Mouse (Mus musculus): ENCODE measurements at regions not wholly inside any gene's neighbourhood (a gene's known extent, or its start where the extent isn't known, plus 50 kb on each side); places are given as distances from the start of the nearest gene placed in this dataset.
A peak's percentile ranks its signal among the peaks of the same experiment; 100 is the strongest.

DNA sequence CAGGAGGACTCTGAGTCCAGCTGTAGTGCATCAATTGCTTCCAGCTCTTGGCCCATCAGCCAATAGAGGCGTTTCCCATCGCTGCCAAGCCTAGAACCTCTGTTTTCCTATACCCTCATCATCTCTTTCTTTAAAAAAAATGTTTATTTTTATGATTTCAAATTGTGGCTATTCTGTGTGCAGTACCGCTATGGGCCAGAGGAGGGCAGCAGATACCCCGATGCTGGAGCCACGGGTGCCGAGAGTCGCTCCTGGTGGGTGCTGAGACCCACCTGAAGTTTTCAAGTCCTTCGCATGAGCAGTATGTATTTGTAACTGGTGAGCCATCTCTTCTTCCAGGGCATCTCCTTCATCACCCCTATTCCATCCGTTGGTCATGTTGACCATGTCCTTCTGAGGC lies 212.2 kb upstream of the Kcnab2 start:
- no peak for DNase-seq
- intact Hi-C loops (cut with DNase I) = no loop called here

DNA sequence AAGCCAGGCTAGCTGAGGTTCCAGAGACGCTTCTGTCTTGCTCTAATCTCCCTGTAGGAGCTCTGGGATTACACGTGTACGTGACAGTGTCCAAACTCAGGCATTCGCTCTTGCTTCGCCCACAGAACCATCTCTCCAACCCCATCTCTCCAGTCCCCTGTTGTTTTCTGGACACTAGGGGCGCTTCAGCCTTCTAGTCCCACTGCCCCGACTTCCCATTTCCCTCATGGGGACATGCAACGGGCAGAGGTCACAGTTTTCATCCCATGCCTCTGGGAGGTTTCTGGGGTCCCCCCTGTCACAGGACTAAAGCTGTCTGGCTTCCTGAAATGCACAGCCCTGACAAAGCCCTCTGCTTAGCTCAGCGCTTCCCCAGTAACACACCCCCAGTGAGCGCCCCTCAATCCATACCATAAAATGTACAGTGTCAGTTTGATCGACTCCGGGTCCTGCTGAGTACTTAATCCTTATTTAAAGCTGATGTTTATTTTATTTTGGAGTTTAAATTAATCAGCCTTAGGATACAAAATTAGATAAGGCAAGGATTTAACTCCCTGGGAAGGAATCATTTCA lies 208.9 kb upstream of the Kcnab2 start:
- no peak for DNase-seq
- intact Hi-C loops (cut with DNase I) = no loop called here

DNA sequence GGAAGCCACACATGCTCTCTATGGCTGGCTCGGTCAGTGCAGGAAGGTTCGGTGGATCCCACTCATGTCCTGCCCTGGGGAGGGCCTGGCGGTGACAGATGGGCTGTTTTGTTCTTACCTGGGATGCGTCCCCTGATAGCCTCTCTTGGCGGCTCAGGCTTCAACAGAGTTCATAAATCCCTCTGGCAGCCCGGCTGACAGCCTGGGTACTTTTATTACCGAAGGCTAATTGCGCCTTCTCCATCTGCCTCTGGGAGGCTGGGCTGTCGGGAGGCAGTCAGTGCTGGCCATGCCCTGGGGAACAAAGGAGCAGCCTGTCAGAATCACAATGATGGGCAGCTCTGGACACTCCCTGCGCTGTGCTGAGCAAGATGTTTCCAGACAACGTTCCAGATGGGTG lies 196.5 kb upstream of the Kcnab2 start:
- DNase-seq = peak; percentile 40
- intact Hi-C loops (cut with DNase I) = no loop called here

DNA sequence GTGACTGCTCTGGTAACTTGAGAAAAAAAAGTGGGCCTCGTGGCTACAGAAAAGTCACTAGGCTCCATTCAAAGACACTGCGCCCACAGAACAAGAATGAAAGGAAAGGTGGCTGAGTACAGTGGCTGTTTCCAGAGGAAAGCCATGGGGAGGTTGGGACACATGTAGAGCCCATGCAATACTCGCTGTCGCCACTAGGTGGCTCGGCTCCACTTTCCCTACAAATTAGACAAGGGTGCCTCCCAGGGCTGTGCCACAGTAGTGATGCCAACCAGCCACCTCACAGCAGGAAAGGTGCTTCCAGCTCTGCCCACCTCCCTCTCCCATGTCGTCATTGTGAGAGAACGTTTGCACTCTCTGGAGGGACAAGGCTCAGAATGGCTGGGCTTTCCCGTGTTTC lies 185.8 kb upstream of the Kcnab2 start:
- DNase-seq = peak; percentile 32
- intact Hi-C loops (cut with DNase I) = no loop called here

DNA sequence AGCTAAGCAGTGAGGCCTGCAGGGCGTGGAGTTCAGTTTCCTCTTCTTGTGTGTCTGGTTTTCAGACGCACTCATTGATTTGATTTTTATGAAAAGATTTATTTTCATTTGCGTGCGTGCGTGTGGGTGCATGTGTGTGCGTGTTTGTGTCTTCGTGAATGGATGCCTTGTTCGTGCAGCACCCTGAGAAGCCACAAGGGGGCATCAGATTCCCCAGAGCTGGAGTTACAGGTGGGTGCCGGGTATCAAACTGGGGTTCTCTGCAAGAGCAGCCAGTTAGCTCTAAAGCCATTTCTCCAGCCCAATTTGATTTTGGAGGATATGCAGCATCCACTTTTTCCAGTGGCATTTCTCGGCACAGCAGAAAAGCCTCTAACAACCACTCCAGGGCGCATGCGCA lies 185.4 kb upstream of the Kcnab2 start:
- intact Hi-C loops (cut with DNase I) = no loop called here
- DNase-seq = no peak

DNA sequence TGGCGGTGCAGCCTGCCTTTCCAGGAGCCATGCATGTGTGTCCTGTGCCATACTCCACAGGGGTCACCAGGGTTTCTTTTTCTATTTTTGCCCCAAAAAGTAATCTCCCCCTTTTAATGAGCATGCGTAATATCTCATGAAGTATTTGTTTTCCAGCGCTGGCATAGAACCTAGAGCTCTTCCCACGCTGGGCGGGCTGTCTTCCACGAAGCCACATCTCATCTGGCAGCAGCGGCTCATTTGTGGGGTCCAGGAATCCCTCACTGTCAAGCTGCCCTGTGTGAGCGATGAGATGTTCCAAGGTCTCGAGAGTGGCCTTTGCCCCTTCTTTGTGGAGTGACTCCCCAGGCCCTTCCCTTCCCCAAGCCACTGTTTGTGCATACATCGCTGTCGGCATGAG lies 184.8 kb upstream of the Kcnab2 start:
- intact Hi-C loops (cut with DNase I) = no loop called here
- no peak for DNase-seq

DNA sequence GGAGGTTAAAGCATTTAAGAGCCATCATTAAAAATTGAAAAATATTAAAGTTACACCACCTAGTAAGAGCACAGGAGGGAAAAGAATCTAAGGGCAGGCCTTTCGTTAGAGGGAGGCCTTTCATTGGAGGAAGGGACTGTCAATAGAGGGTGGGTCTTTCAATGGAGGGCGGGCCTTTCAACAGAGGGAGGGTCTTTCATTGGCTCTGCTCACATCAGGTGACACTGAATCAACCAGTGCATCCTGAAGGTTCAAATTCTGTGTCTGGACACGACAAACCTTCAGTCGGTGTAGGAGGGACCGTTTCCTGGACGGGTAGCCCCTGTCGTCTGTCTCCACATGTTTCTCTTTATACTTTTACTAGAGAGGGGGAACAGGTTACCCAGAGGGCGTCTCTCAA lies 172.5 kb upstream of the Kcnab2 start:
- intact Hi-C loops (cut with DNase I) = no loop called here
- no peak for DNase-seq

DNA sequence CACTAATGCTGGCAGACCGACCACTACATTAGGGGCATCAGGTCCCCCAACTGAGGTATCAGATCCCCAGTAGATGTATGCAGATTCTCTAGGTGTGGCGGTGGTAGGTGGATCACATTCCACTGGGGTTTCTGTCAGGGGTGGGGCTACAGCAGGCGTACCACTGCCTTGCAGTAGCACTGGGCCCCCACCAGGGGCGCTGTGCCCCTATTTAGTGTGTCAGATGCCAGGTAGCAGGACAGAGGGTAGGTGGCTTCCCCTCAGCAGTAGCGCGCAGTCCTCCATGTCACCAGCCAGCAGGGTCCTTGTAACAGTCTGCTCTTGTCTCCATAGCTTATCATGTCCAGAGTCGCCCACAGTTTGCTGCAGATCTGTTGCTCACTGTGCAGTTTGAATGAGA lies 169.9 kb upstream of the Kcnab2 start:
- intact Hi-C loops (cut with DNase I) = no loop called here
- peak; percentile 50 for DNase-seq

DNA sequence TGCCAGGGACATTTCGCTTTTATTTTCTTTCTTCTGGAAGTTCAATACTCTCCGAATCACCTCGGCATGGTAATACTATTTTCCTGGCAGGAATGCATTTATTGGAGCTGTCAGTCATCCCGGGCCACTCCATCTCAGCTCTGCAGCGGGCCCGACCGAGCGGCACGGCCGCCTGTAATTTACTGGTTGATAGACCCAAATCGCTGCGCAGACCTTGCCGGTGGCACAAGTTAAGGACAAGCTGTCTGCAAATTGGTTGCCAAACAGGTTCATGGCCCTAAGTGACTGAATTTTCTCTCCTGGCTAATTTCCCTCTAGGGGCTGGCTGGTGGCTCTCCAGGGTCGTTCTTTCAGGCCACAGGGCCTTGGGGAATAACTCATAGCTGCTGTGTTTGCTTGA lies 169.4 kb upstream of the Kcnab2 start:
- DNase-seq = no peak
- intact Hi-C loops (cut with DNase I) = no loop called here

DNA sequence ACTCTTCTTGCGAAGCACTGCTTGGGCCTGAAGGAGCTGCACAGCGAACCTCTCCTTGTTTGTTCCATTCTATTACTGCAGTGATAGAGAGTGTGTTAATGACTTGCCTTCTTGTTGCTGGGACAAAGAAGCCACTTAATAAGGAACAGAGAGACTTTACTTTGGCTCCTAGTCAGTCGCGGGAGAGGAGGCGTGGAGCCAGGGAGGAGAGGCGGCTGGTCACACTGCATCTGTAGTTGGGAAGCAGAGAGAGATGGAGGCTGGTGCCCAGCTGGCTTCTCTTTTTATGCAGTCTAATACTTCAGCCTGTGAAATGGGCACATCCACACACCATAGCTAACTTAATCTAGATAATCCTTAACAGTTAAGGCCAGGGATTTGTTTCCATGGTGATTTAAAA lies 159.4 kb upstream of the Kcnab2 start:
- intact Hi-C loops (cut with DNase I) = no loop called here

DNA sequence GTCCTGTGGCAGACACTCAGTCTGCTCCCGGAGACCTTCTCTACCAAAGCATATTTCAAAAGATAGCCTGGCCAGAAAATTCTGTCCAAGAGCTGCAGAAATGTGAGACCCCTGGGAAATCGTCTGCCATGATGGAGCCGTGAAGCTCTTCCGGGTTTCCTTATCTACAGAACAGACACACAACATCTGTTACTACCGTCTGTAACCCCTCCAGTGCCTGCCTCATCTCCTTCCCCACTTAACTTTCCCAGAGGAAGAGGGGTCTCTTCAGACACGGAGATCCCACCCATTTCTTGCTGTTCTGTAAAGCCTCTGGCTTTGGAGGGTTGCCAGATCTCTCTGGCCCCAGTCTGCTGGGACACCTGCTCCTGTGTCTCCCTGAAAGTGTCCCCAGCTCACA lies 156.2 kb upstream of the Kcnab2 start:
- intact Hi-C loops (cut with DNase I) = no loop called here
- peak; percentile 45 for DNase-seq

More for the DNA sequence above, 159.4 kb upstream of the Kcnab2 start:
- DNase-seq = no peak

DNA sequence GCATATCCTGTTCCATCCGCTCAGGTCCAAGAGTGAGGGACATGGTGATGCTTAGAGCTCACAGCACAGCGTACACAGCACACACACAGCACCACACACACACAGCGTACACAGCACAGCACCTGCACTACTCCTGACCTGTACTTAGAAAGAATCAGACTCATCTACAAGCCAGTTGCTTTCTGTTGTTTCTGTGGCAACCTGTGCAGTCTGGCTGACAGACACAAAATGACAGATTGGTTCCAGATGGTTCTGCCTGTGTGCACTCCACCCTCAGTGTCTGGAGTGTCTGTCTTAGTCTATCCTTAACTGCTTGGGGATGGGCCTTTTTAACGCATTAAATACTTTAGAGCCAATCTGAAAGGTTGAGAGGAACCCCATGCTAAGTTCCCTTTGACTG lies 150.4 kb upstream of the Kcnab2 start:
- intact Hi-C loops (cut with DNase I) = loop anchor here (10.0 kb wide), 1 partner anchor 387 kb away; no protein-coding TSS in a partner anchor
- DNase-seq = no peak

DNA sequence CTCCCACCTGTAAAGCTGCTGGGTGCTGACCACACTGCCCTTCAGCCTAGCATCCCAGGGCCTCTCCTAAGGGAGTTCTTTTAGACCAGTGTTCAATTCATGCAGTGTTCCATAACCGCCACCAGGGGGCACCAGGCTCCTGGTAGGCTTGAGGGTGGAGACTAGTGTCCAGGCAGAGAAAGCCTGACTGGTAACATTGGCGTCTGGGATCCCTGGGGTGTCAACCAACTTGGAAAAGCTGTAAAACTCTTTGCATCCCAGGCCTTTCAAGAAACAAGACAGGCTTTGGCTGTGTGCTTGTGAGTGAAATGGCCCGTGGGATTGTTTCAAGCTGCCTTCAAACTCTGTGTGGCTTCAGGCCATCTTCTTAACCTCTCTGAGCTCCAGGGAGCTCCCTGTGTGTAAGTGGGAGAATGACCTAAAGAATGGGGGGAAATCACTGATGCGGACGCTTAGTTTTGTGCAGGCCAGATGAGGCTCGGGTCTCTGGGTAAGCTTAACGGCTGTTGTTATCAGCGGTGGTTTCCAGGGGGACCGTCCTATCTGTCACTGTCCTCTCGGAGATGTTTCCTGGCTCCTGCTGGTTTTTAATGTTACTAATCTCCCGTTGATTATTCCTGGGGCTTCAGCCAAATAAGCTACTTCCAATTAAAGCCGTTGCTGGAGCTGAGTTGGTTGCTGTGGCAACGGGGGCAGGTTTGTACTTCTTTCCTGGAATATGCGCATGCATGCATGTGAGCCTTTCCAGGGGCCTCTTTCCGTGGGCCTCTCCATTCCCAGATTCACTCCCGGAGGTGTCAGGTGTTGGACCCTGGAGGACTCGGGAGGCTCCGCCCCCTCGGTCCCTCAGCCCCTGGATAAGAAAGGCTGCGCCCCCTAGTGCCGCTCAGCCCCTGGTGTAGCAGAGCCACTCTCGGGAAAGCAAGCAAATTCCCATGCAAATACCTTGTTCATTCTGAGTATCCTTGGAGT lies 147.6 kb upstream of the Kcnab2 start:
- intact Hi-C loops (cut with DNase I) = loop anchor here (10.0 kb wide), 1 partner anchor 389 kb away; no protein-coding TSS in a partner anchor
- DNase-seq = peak; percentile 83

DNA sequence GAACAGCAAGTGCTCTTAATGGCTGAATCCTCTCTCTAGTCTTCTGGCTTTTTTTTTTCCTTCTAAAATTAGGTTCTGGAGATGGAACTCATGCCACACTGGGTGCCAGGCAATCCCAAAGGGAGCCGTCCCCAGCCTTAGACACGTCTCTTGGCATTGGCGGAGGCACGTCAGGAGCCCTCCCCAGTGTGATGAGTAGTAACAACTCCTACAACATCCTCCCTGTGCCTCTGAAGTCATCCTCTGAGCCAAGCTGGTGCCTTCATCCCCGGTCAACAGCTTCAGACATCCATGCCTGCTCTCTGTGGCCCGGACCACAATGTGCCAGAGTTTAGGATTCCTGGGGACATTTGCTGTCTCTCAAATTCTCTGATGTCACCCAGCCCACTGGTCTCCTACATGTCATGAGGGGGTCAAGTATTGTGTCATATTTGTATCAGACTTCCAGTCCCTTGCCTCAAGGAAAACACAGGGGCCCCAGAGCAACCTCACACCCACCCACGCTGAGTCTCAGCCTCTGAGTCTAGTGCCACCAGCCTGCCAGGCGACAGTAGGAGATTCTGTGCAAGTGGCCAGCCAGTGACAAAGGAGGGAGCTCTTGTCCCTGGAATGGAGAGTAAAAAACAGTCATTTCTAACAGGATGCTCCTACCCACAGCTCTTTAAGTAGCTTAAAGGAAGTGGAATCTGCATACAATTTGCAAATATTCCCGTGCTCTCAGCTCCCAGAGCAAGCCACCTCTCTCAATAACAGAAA lies 144.5 kb upstream of the Kcnab2 start:
- DNase-seq = peak; percentile 43
- intact Hi-C loops (cut with DNase I) = loop anchor here (5.0 to 10.0 kb wide), 2 partner anchors 393 to 860 kb away; partner anchors contain the start of gene Ajap1

DNA sequence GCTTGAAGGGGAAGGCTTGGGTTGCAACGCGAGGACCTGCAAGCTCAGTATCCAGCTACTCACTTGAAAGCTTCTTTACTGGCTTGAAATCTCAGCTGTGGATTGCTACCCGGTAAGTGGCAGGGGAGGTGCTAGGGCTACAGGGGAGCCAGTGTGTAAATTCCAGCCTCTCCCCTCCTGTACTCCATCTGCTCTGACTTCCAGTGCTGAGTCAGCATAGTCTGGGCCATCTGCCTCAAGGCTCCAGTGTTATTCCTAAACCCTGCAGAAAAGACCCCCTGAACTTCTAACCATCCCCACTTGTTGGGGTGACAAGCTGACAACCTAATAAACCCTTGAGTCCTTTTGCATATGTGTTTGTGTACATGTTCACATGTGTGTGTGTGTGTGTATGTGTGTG lies 140.0 kb upstream of the Kcnab2 start:
- intact Hi-C loops (cut with DNase I) = no loop called here

DNA sequence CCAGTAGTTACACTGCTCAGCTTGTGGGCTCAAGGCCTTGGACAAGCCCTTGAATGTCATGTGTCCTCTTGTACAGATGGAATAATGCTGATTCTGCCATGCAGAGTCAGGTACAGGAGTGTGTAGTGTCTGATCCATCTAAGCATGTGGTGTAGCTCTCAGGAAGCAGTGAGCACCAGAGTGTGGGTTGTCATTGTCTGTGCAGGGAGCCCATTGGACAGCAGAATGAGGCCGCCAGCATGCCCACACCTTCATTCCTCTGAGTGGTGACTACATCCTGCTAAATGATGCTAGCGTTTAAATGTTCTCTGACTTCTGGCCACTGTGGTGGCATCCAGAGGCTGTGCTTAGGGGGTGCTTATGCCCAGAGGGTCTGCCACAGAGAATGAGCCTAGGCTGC lies 137.5 kb upstream of the Kcnab2 start:
- intact Hi-C loops (cut with DNase I) = no loop called here

More for the DNA sequence above, 140.0 kb upstream of the Kcnab2 start:
- no peak for DNase-seq

DNA sequence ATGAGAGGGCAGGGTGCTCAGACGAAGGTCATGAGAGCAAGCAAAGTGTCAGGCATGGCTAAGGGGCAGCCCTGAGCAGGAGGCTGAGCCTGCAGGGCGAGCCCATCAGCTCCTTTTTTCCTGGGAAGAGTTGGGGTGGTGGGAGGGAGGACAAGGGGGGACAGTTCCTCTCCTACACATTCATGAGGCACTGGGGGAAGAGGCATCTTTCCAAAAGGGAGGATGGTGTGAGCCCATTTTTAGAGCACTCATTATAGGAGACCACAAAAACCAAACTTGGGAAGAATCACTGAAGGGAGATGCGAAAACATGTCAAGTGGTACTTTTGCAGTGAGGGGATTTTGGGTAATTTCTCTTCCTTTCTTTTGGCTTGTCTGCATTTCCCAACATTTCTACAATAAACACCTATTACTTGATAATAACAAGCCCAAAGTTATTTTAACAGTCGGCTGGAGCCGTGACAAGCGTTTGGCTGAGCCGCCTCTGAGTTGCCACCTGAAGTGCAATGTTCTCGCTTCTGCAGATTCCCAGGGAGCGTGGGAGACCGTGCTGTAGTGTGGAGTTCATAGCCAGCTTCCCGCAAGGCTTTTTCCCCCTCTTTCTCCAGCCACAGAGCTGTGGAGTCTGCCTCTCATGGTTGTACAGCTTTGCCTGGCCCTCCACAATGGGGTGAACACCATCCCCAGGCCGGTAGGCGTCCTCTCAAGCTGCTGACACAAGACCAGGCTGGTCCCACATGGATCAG lies 136.9 kb upstream of the Kcnab2 start:
- no peak for DNase-seq
- intact Hi-C loops (cut with DNase I) = no loop called here

More for the DNA sequence above, 137.5 kb upstream of the Kcnab2 start:
- DNase-seq = no peak
